Mouse (Mus musculus) liver, postnatal 0 days (tissue): ENCODE results near the gene Hpcal1. TPM values are rescaled to one million over a fixed set of nuclear protein-coding genes. Genes with fewer than 3 reads are reported as not detected.

Experiments used
- ATAC-seq: fragments of 200-750 bp; cut with Nextera tagmentation; 2 replicates; pipeline ENCODE4 v1.8.0; 2017; ENCODE audit warnings: mild to moderate bottlenecking, moderate library complexity
- DNase-seq: peaks from one replicate; pipeline ENCODE4 v3.0.0-alpha.2; 2016
- H3K27ac ChIP-seq: fragments of 300-500 bp; sonication (generic); 2 replicates; pipeline ENCODE4 v1.5.1; 2014; ENCODE audit warnings: antibody characterized with exemption, moderate library complexity, mild to moderate bottlenecking, low read depth
- H3K27me3 ChIP-seq: fragments of 300-500 bp; sonication (generic); 2 replicates; pipeline ENCODE4 v1.6.1; 2014; ENCODE audit warnings: low read length, control low read depth, mixed read lengths; ENCODE audit not compliant: insufficient read depth
- H3K36me3 ChIP-seq: fragments of 300-500 bp; sonication (generic); replicated peaks from 2 replicates; pipeline ENCODE4 v1.6.1; 2014; ENCODE audit warnings: mild to moderate bottlenecking, control low read depth, low read length, moderate library complexity, mixed read lengths; ENCODE audit not compliant: insufficient read depth
- H3K4me1 ChIP-seq: fragments of 300-500 bp; sonication (generic); 2 replicates; pipeline ENCODE4 v1.6.1; 2014; ENCODE audit warnings: antibody characterized with exemption, mild to moderate bottlenecking, control low read depth; ENCODE audit not compliant: insufficient read depth
- H3K4me2 ChIP-seq: fragments of 300-500 bp; sonication (generic); 2 replicates; pipeline ENCODE4 v1.6.1; 2014; ENCODE audit warnings: low read depth, mild to moderate bottlenecking, low read length, moderate library complexity, mixed read lengths
- H3K4me3 ChIP-seq: fragments of 300-500 bp; sonication (generic); 2 replicates; pipeline ENCODE4 v1.5.1; 2014; ENCODE audit warnings: low read depth, low read length
- H3K9ac ChIP-seq: fragments of 300-500 bp; sonication (generic); replicated peaks from 2 replicates; pipeline ENCODE4 v1.6.1; 2014; ENCODE audit warnings: mild to moderate bottlenecking, moderate library complexity
- H3K9me3 ChIP-seq: fragments of 300-500 bp; sonication (generic); 2 replicates; pipeline ENCODE4 v1.6.1; 2016; ENCODE audit warnings: mild to moderate bottlenecking, control low read depth, low read length, mixed read lengths
- CTCF ChIP-seq: sonication (generic); IDR thresholded peaks from 2 replicates; pipeline ENCODE4 v1.5.1; 2016; ENCODE audit warnings: antibody characterized with exemption, low read depth
- EP300 ChIP-seq: IDR thresholded peaks from 2 replicates; pipeline ENCODE4 v1.6.1; 2016; ENCODE audit warnings: antibody characterized with exemption, low read depth, mild to moderate bottlenecking
- WGBS: fragments of 180-500 bp; shearing (Covaris S2); extraction: QIAGEN DNeasy Blood & Tissue Kit; methylation state at CpG from one replicate; pipeline ENCODE4 v1.1.7; 2014; ENCODE audit not compliant: insufficient replicate concordance; 5-methylcytosine and 5-hydroxymethylcytosine counted together
- polyA plus RNA-seq: library from polyadenylated mRNA; unstranded; fragments of >200 nt; fragmentation: Nextera tagmentation; extraction: Ambion mirVana; gene quantifications from 2 replicates; pipeline ENCODE4 v1.2.1, GENCODE M21; 2015

Gene Hpcal1
- polyA plus RNA-seq, 1 experiment from 2014 or later, result 20.8 TPM

GRCm38 (mm10) chr12:17729211-17729900 lies 38.7 kb downstream of the Hpcal1 start:
- ATAC-seq, result no peak
- Histone ChIP-seq H3K27me3 (no peaks in the 10 kb centered on the region), H3K4me1 (peaks cover 49% of the 10 kb centered on the region), H3K36me3 (no peaks in the 10 kb centered on the region), H3K4me3 (no peak overlapping the region), H3K9me3 (no peaks in the 10 kb centered on the region), H3K9ac (no peak overlapping the region), H3K27ac (no peak overlapping the region), H3K4me2 (no peak overlapping the region)
- DNase-seq, result no peak
- TF ChIP-seq CTCF (no peak), EP300 (no peak)
- 81% methylated on average over 13 of the region's 13 CpGs for WGBS

GRCm38 (mm10) chr12:17732006-17732405 lies 41.4 kb downstream of the Hpcal1 start:
- no peak overlapping the region for H3K27ac ChIP-seq
- ATAC-seq, result no peak
- TF ChIP-seq CTCF (no peak), EP300 (no peak)
- WGBS, result 70% methylated on average over 7 of the region's 7 CpGs
- no peaks in the 10 kb centered on the region for H3K36me3 ChIP-seq
- H3K4me3 ChIP-seq, result no peak overlapping the region
- no peak overlapping the region for H3K4me2 ChIP-seq
- H3K27me3 ChIP-seq, result no peaks in the 10 kb centered on the region
- peaks cover 27% of the 10 kb centered on the region for H3K4me1 ChIP-seq
- no peaks in the 10 kb centered on the region for H3K9me3 ChIP-seq
- H3K9ac ChIP-seq, result no peak overlapping the region
- no peak for DNase-seq

GRCm38 (mm10) chr12:17732546-17732945 lies 41.9 kb downstream of the Hpcal1 start:
- no peak for DNase-seq
- no peak overlapping the region for H3K4me2 ChIP-seq
- TF ChIP-seq CTCF (no peak), EP300 (no peak)
- ATAC-seq, result no peak
- no peaks in the 10 kb centered on the region for H3K36me3 ChIP-seq
- no peak overlapping the region for H3K9ac ChIP-seq
- H3K27me3 ChIP-seq, result no peaks in the 10 kb centered on the region
- H3K27ac ChIP-seq, result no peak overlapping the region
- peaks cover 27% of the 10 kb centered on the region for H3K4me1 ChIP-seq
- no peaks in the 10 kb centered on the region for H3K9me3 ChIP-seq
- WGBS, result 56% methylated on average over 4 of the region's 4 CpGs
- H3K4me3 ChIP-seq, result no peak overlapping the region

- no peak overlapping the region for H3K27ac ChIP-seq
- H3K4me1 ChIP-seq, result peaks cover 19% of the 10 kb centered on the region
- no peak overlapping the region for H3K9ac ChIP-seq
- WGBS, result 45% methylated on average over 6 of the region's 6 CpGs
- H3K4me3 ChIP-seq, result no peak overlapping the region
- H3K27me3 ChIP-seq, result no peaks in the 10 kb centered on the region
- no peaks in the 10 kb centered on the region for H3K36me3 ChIP-seq
- no peak for ATAC-seq
- no peak overlapping the region for H3K4me2 ChIP-seq
- DNase-seq, result no peak
- TF ChIP-seq CTCF, result no peak
- TF ChIP-seq EP300, result no peak
- no peaks in the 10 kb centered on the region for H3K9me3 ChIP-seq
Observed at GRCm38 (mm10) chr12:17733114-17733904, 42.7 kb downstream of the Hpcal1 start.

DNA sequence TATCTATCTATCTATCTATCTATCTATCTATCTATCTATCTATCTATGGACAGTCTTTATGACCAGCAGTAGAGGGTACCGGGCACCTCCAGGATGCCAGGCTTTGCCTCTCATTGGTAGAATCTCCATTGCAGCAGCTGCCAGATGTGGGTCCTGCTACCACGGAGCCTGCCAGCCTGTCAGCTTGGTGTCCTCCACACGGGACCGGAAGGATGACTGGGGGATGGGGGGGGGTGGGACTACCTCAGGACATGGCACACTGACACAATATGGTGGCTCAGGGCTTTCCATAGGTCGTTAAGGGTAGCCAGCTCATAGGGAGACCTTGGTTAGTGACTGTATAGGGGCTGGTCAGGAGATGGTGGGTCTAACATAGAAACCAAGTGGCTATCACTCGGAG lies 45.7 kb downstream of the Hpcal1 start:
- Histone ChIP-seq H3K36me3 (no peaks in the 10 kb centered on the region), H3K4me1 (peaks cover 32% of the 10 kb centered on the region), H3K27ac (no peak overlapping the region), H3K9ac (no peak overlapping the region), H3K27me3 (no peaks in the 10 kb centered on the region), H3K9me3 (no peaks in the 10 kb centered on the region), H3K4me2 (no peak overlapping the region), H3K4me3 (no peak overlapping the region)
- WGBS, result 66% methylated on average over 6 of the region's 6 CpGs
- TF ChIP-seq CTCF, result no peak
- TF ChIP-seq EP300, result no peak
- ATAC-seq, result no peak
- DNase-seq, result no peak

- Histone ChIP-seq H3K4me3 (no peak overlapping the region), H3K4me1 (peaks cover 38% of the 10 kb centered on the region), H3K36me3 (no peaks in the 10 kb centered on the region), H3K27ac (no peak overlapping the region), H3K9me3 (no peaks in the 10 kb centered on the region), H3K4me2 (no peak overlapping the region), H3K27me3 (no peaks in the 10 kb centered on the region), H3K9ac (no peak overlapping the region)
- ATAC-seq (no peak), DNase-seq (no peak)
- WGBS, result 60% methylated on average over 10 of the region's 10 CpGs
- TF ChIP-seq CTCF (no peak), EP300 (no peak)
Observed at GRCm38 (mm10) chr12:17736859-17737577, 46.4 kb downstream of the Hpcal1 start.
